Mouse (Mus musculus) midbrain, embryonic 14.5 days (tissue): ENCODE results near the gene Ltb4r2. TPM values are rescaled to one million over a fixed set of nuclear protein-coding genes. Genes with fewer than 3 reads are reported as not detected.
"Not testable (repeated sequence)": the region's sequence is repeated elsewhere in the genome, so short reads cannot be mapped to it uniquely, and the experiment has no call there.

Experiments used
- ATAC-seq: fragments of 200-750 bp; cut with Nextera tagmentation; 2 replicates; pipeline ENCODE4 v1.8.0; 2017; ENCODE audit warnings: moderate number of reproducible peaks, moderate library complexity; ENCODE audit not compliant: low FRiP score, low TSS enrichment
- DNase-seq: peaks from one replicate; pipeline ENCODE4 v3.0.0-alpha.2; 2015
- H3K27ac ChIP-seq: fragments of 300-500 bp; sonication (generic); replicated peaks from 2 replicates; pipeline ENCODE4 v1.5.1; 2014; ENCODE audit warnings: mild to moderate bottlenecking, low read depth, low read length, moderate library complexity
- H3K27me3 ChIP-seq: fragments of 300-500 bp; sonication (generic); 2 replicates; pipeline ENCODE4 v1.6.1; 2014; ENCODE audit warnings: low read length, control low read depth, mixed read lengths; ENCODE audit not compliant: control insufficient read depth, insufficient read depth
- H3K36me3 ChIP-seq: fragments of 300-500 bp; sonication (generic); 2 replicates; pipeline ENCODE4 v1.6.1; 2014; ENCODE audit warnings: low read length, control low read depth; ENCODE audit not compliant: control insufficient read depth, insufficient read depth
- H3K4me1 ChIP-seq: fragments of 300-500 bp; sonication (generic); 2 replicates; pipeline ENCODE4 v1.6.1; 2014; ENCODE audit warnings: mild to moderate bottlenecking, antibody characterized with exemption, low read length, control low read depth; ENCODE audit not compliant: control insufficient read depth, insufficient read depth
- H3K4me2 ChIP-seq: fragments of 300-500 bp; sonication (generic); 2 replicates; pipeline ENCODE4 v1.6.1; 2014; ENCODE audit warnings: mild to moderate bottlenecking, low read length, moderate library complexity
- H3K4me3 ChIP-seq: fragments of 300-500 bp; sonication (generic); replicated peaks from 2 replicates; pipeline ENCODE4 v1.5.1; 2014; ENCODE audit warnings: low read depth, low read length
- H3K9ac ChIP-seq: fragments of 300-500 bp; sonication (generic); replicated peaks from 2 replicates; pipeline ENCODE4 v1.6.1; 2014; ENCODE audit warnings: mild to moderate bottlenecking, low read length, moderate library complexity
- H3K9me3 ChIP-seq: fragments of 300-500 bp; sonication (generic); 2 replicates; pipeline ENCODE4 v1.6.1; 2016; ENCODE audit warnings: low read length, control low read depth, mixed read lengths; ENCODE audit not compliant: control insufficient read depth
- WGBS: fragments of 180-500 bp; shearing (Covaris S2); extraction: QIAGEN DNeasy Blood & Tissue Kit; methylation state at CpG from one replicate; pipeline ENCODE4 v1.1.7; 2014; 5-methylcytosine and 5-hydroxymethylcytosine counted together
- polyA plus RNA-seq: library from polyadenylated mRNA; unstranded; fragments of >200 nt; fragmentation: Nextera tagmentation; extraction: Ambion mirVana; gene quantifications from 2 replicates; pipeline ENCODE4 v1.2.1, GENCODE M21; 2014

The Ltb4r2 gene
- polyA plus RNA-seq, 1 experiment from 2014 or later, result 0.32 TPM

DNA sequence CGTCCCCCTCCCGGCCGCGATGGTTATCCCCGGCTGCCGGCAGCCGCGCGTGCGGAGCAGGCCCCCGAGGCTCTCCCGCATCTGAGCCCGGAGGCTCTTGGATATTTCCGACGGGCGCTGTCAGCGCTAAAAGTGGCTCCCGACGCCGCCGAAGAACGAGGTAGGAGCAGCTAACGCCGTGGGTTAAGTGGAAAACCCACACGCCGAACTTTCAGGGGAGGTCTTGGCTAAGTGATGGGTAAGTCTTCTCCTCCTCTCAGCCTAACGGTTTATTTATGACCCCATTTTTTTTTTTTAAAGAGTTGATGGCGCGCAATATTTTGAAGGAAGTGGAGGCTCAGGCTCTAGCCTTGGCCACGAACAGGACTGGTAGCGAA, 15.4 kb upstream of the Ltb4r2 start:
- Histone ChIP-seq H3K27me3 (no peaks in the 10 kb centered on the region), H3K36me3 (peaks cover 30% of the 10 kb centered on the region), H3K4me1 (peaks cover 18% of the 10 kb centered on the region), H3K9ac (peak overlapping the region; percentile 71), H3K27ac (peak overlapping the region; percentile 32; the same call in 1 of the 2 replicates), H3K4me2 (peak overlapping the region; percentile 90), H3K9me3 (no peaks in the 10 kb centered on the region), H3K4me3 (peak overlapping the region; percentile 85)
- ATAC-seq (no peak), DNase-seq (no peak)
- under 1% methylated on average over 31 of the region's 31 CpGs for WGBS

- Histone ChIP-seq H3K27me3 (no peaks in the 10 kb centered on the region), H3K4me1 (peaks cover 18% of the 10 kb centered on the region), H3K9me3 (no peaks in the 10 kb centered on the region), H3K36me3 (peaks cover 39% of the 10 kb centered on the region), H3K4me2 (peak overlapping the region; percentile 90), H3K4me3 (no peak overlapping the region), H3K27ac (no peak overlapping the region), H3K9ac (no peak overlapping the region)
- ATAC-seq (no peak), DNase-seq (no peak)
- WGBS, result 91% methylated on average over 10 of the region's 10 CpGs
These were observed 14.0 kb upstream of the Ltb4r2 start for GRCm38 (mm10) chr14:55747051-55747847.

DNA sequence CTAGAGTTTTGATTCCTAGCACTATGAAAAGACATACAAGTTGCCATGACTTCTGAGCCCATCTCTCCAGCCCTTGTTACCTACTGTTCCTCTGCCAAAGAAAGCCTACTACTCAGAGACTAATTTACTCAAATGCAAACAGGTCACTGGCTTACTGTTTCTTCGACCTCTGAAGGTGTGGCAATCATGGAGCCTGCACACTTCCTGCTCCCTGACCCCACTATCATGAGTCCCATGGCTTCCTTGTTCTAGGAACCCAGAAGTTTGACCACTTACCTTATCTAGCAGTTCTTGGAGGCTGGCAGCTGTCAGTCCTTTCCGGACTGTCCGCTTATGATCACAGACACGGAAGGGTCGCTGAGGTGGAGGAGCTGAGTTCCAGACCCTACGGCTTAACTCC, 3.7 kb upstream of the Ltb4r2 start:
- no peak overlapping the region for H3K27ac ChIP-seq
- no peaks in the 10 kb centered on the region for H3K9me3 ChIP-seq
- no peak for ATAC-seq
- no peak overlapping the region for H3K9ac ChIP-seq
- 85% methylated on average over 6 of the region's 6 CpGs for WGBS
- H3K4me2 ChIP-seq, result no peak overlapping the region
- peaks cover 8% of the 10 kb centered on the region; the same call in 1 of the 2 replicates for H3K4me1 ChIP-seq
- H3K36me3 ChIP-seq, result peaks cover 39% of the 10 kb centered on the region
- peaks cover 14% of the 10 kb centered on the region for H3K27me3 ChIP-seq
- no peak overlapping the region for H3K4me3 ChIP-seq
- DNase-seq, result no peak

GRCm38 (mm10) chr14:55758363-55758784, 2.9 kb upstream of the Ltb4r2 start, which contains the start of gene Cideb:
TSS of gene Cideb (minus strand) at chr14:55758458.
- H3K9me3 ChIP-seq, result no peaks in the 10 kb centered on the region
- peaks cover 20% of the 10 kb centered on the region for H3K27me3 ChIP-seq
- no peak within 1 kb of the TSS for H3K9ac ChIP-seq
- ATAC-seq (no peak), DNase-seq (peak; percentile 82)
- no peak within 1 kb of the TSS for H3K27ac ChIP-seq
- 16% methylated on average over 8 of the region's 8 CpGs for WGBS
- peaks cover 8% of the 10 kb centered on the region; the same call in 1 of the 2 replicates for H3K4me1 ChIP-seq
- no peak within 1 kb of the TSS for H3K4me2 ChIP-seq
- H3K4me3 ChIP-seq, result no peak within 1 kb of the TSS
- peaks cover 31% of the 10 kb centered on the region for H3K36me3 ChIP-seq

DNA sequence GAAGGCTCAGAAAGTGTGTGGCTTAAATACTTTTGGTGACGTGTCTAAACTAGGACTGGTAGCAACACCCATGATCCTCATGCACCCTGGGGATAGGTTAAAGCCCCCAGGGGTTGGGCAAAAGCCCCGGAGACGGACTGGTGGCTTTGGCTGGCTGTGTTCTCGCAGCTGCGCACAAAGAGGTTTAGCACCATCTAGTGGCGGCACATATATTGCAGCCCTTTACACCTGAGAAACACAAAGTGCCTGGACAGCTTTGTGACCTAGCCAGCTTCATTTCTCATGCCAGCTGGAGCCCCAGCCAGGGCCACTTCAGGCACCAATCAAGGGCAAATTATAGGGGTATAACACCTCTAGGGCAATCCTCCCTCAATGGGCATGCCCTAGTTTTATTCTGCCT, 1.1 kb upstream of the Ltb4r2 start:
- not testable (repeated sequence) for ATAC-seq, H3K9me3 ChIP-seq, H3K9ac ChIP-seq, H3K4me1 ChIP-seq, H3K4me3 ChIP-seq, H3K27ac ChIP-seq
- Histone ChIP-seq H3K27me3 (peaks cover 37% of the 10 kb centered on the region), H3K36me3 (peaks cover 13% of the 10 kb centered on the region), H3K4me2 (peak overlapping the region; percentile 32)
- peak; percentile 90 for DNase-seq
- WGBS, result 2% methylated on average over 5 of the region's 6 CpGs

DNA sequence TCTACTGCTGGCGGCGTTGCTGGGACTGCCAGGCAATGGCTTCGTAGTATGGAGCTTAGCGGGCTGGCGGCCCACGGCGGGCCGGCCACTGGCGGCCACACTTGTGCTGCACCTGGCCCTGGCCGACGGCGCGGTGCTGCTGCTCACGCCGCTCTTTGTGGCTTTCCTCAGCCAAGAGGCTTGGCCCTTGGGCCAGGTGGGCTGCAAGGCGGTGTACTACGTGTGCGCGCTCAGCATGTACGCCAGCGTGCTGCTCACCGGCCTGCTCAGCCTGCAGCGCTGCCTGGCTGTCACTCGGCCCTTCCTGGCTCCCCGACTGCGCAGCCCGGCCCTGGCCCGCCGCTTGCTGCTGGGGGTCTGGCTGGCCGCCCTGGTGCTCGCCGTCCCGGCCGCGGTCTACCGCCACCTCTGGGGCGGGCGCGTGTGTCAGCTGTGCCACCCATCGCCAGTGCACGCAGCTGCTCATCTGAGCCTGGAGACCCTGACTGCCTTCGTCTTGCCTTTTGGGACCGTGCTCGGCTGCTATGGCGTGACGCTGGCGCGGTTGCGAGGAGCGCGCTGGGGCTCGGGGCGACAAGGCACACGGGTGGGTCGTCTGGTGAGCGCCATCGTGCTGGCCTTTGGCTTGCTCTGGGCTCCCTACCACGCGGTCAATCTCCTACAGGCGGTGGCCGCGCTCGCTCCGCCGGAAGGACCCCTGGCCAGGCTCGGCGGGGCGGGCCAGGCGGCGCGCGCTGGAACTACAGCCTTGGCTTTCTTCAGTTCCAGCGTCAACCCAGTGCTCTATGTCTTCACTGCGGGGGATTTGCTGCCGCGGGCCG, 983 bp downstream of the Ltb4r2 start:
- DNase-seq (peak; percentile 81), ATAC-seq (peak; percentile 72)
- peaks cover 49% of the 10 kb centered on the region for H3K27me3 ChIP-seq
- peak overlapping the region; percentile 50 for H3K4me3 ChIP-seq
- peak overlapping the region; percentile 91 for H3K4me2 ChIP-seq
- H3K9me3 ChIP-seq, result no peaks in the 10 kb centered on the region
- peak overlapping the region; percentile 64 for H3K27ac ChIP-seq
- no peaks in the 10 kb centered on the region for H3K36me3 ChIP-seq
- WGBS, result under 1% methylated on average over 77 of the region's 77 CpGs
- peak overlapping the region; percentile 74 for H3K9ac ChIP-seq
- peaks cover 8% of the 10 kb centered on the region; the same call in 1 of the 2 replicates for H3K4me1 ChIP-seq

GRCm38 (mm10) chr14:55763166-55763565, 1.9 kb downstream of the Ltb4r2 start:
- DNase-seq, result no peak
- Histone ChIP-seq H3K9ac (no peak overlapping the region), H3K4me1 (peaks cover 8% of the 10 kb centered on the region; the same call in 1 of the 2 replicates), H3K4me2 (peak overlapping the region; percentile 91), H3K9me3 (no peaks in the 10 kb centered on the region), H3K36me3 (no peaks in the 10 kb centered on the region), H3K27me3 (peaks cover 54% of the 10 kb centered on the region), H3K27ac (no peak overlapping the region), H3K4me3 (no peak overlapping the region)
- 63% methylated on average over 7 of the region's 7 CpGs for WGBS
- ATAC-seq, result no peak

- no peak within 1 kb of the TSS for H3K27ac ChIP-seq
- H3K9me3 ChIP-seq, result no peaks in the 10 kb centered on the region
- WGBS, result 70% methylated on average over 4 of the region's 4 CpGs
- no peak within 1 kb of the TSS for H3K9ac ChIP-seq
- H3K27me3 ChIP-seq, result peaks cover 66% of the 10 kb centered on the region
- ATAC-seq (no peak), DNase-seq (no peak)
- H3K4me3 ChIP-seq, result no peak within 1 kb of the TSS
- H3K36me3 ChIP-seq, result no peaks in the 10 kb centered on the region
- peaks cover 8% of the 10 kb centered on the region; the same call in 1 of the 2 replicates for H3K4me1 ChIP-seq
- no peak within 1 kb of the TSS for H3K4me2 ChIP-seq
These were observed 4.5 kb downstream of the Ltb4r2 start, which contains the start of gene Ltb4r1 for GRCm38 (mm10) chr14:55765696-55766095. TSS of gene Ltb4r1 (plus strand) at chr14:55765962.
